Mouse (Mus musculus) heart, embryonic 10.5 days (tissue): ENCODE measurements around the gene Mdm1. TPM values are rescaled to one million over a fixed set of nuclear protein-coding genes. Genes with fewer than 3 reads are reported as not detected.
A peak's percentile ranks its signal among the peaks of the same experiment; 100 is the strongest.
"Not testable (repeated sequence)": the region's sequence is repeated elsewhere in the genome, so short reads cannot be mapped to it uniquely, and the experiment has no call there.

Experiments used
- DNase-seq: peaks from one replicate; pipeline ENCODE4 v3.0.0-alpha.2; 2017; ENCODE audit warnings: low spot score
- H3K27ac ChIP-seq: fragments of 300-500 bp; sonication (generic); 2 replicates; pipeline ENCODE4 v1.5.1; 2016; ENCODE audit warnings: mild to moderate bottlenecking
- H3K27me3 ChIP-seq: fragments of 300-500 bp; sonication (generic); 2 replicates; pipeline ENCODE4 v1.6.1; 2016; ENCODE audit warnings: mild to moderate bottlenecking; ENCODE audit not compliant: poor library complexity, insufficient read depth, severe bottlenecking
- H3K36me3 ChIP-seq: fragments of 300-500 bp; sonication (generic); 2 replicates; pipeline ENCODE4 v1.6.1; 2016; ENCODE audit warnings: mild to moderate bottlenecking, moderate library complexity
- H3K4me1 ChIP-seq: fragments of 300-500 bp; sonication (generic); 2 replicates; pipeline ENCODE4 v1.6.1; 2016; ENCODE audit warnings: mild to moderate bottlenecking
- H3K4me3 ChIP-seq: fragments of 300-500 bp; sonication (generic); 2 replicates; pipeline ENCODE4 v1.5.1; 2016; ENCODE audit warnings: mild to moderate bottlenecking, moderate library complexity
- H3K9me3 ChIP-seq: fragments of 300-500 bp; sonication (generic); 2 replicates; pipeline ENCODE4 v1.6.1; 2016; ENCODE audit warnings: mild to moderate bottlenecking, moderate library complexity
- WGBS: fragments of 180-500 bp; shearing (Covaris S2); methylation state at CpG from one replicate; pipeline ENCODE4 v1.1.7; 2016; 5-methylcytosine and 5-hydroxymethylcytosine counted together
- polyA plus RNA-seq: library from polyadenylated mRNA; unstranded; fragments of >200 nt; fragmentation: Nextera tagmentation; extraction: Ambion mirVana; gene quantifications from 2 replicates; pipeline ENCODE4 v1.2.1, GENCODE M21; 2016

Gene Mdm1
- polyA plus RNA-seq, 1 experiment from 2014 or later = 28.7 TPM

DNA sequence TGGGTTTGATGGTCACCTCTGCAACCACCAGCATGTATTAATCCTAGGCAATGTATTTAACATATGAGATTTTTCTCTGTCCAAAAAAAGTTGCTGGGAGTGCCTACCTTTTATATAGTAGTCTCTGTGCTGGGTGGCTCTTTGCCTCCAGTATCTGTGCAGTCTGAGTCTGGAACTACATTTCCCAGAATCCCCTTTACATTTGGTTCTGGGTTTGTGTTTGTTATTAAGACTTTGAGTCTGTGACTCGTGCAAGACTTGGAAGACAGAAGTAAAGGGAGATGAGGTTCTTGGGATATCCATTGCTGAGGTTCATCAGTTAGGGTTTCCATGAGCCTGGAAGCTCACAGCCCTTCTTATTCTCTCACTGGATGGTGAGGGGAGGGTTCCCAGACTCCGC, 11.6 kb upstream of the Mdm1 start:
- Histone ChIP-seq H3K9me3 (no peaks in the 10 kb centered on the region), H3K4me1 (no peaks in the 10 kb centered on the region), H3K4me3 (no peak overlapping the region), H3K27ac (no peak overlapping the region), H3K27me3 (peaks cover 18% of the 10 kb centered on the region), H3K36me3 (no peaks in the 10 kb centered on the region)
- no peak for DNase-seq
- 51% methylated on average over 2 of the region's 2 CpGs for WGBS

DNA sequence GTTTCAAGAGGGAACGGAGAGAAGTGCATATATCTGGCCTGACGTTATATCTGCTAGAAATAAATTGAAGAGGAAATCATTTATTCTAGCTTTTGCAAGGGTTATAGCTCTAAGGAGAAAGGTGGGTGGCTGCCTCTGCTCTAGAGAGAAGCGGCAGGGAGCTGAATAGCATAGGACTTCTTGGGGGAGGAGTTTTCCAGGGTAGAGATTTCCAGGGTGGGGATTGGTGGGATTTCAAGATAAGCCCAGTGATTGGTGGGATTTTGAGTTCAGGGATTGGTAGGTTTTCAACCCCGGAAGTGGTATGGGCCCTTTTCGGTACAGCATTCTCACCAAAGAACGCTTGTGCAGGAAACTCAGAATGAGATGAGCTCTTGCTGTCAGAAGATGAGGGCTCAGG, 8.6 kb upstream of the Mdm1 start:
- Histone ChIP-seq H3K9me3 (no peaks in the 10 kb centered on the region), H3K27me3 (peaks cover 18% of the 10 kb centered on the region), H3K27ac (no peak overlapping the region), H3K36me3 (no peaks in the 10 kb centered on the region), H3K4me1 (no peaks in the 10 kb centered on the region), H3K4me3 (no peak overlapping the region)
- no peak for DNase-seq
- 63% methylated on average over 6 of the region's 6 CpGs for WGBS

DNA sequence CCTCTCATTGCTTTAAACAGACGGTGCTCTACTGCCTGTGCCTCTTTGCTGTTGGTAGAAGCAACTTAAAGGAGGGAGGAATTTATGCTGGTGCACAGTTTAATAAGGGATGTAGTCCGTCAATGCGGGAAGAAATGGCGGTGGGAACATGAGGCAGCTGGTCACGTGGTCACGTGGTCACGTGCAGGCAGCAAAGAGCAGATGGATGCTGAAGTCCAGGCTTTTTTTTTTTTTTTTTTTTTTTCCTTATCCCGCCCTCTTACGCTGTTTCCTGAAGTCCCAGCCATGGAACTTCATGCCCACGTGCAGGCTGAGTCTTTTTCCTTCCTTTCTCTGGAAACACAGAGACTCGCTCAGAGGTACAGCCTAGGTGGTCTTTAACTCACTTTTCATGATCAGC, 3.1 kb upstream of the Mdm1 start:
- no peak overlapping the region for H3K4me3 ChIP-seq
- no peaks in the 10 kb centered on the region for H3K36me3 ChIP-seq
- no peak overlapping the region for H3K27ac ChIP-seq
- no peak for DNase-seq
- H3K4me1 ChIP-seq = 0 out of 2 replicates have a peak, but pooled peaks cover 10% of the 10 kb centered on the region
- H3K27me3 ChIP-seq = no peaks in the 10 kb centered on the region
- H3K9me3 ChIP-seq = no peaks in the 10 kb centered on the region
- WGBS = 87% methylated on average over 11 of the region's 11 CpGs

DNA sequence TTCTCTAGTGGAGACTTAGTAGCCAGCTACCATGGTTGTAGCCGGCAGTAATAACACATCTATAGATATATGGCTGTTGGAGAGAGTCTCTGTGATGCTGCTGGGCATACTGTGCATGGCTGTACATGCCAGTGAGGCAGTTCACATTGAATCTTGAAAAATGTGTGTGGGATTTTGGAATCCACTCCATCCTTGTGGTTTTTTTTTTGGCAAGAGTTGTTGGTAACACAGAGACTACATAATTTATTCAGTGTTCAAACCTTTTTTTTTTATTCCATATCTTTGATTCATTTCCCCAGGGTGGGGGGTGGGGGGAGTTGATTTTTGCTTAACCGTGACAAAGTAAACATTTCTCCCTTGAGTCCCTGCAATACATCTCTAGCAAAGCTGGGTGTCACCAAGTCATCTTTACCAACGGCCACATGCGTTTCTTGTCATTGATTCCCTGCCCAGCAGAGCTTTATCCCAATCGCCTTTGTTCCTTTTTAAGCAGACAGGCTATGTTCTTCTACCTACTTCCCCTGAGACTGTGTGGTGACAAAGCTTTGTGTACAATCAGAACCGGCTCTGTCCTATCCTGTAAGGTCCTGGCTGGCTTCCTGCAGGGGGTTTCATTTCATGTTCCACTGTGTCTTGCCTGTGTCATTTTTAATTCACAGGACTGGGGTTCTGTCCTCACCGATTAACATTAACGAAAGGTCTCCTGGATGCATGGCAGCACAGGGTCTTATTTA, 1.6 kb upstream of the Mdm1 start:
- no peak for DNase-seq
- Histone ChIP-seq H3K9me3 (no peaks in the 10 kb centered on the region), H3K36me3 (peaks cover 4% of the 10 kb centered on the region; the same call in 1 of the 2 replicates), H3K27ac (no peak overlapping the region; the same call in 1 of the 2 replicates), H3K4me3 (no peak overlapping the region), H3K27me3 (no peaks in the 10 kb centered on the region), H3K4me1 (0 out of 2 replicates have a peak, but pooled peaks cover 10% of the 10 kb centered on the region)
- WGBS = 70% methylated on average over 8 of the region's 8 CpGs

DNA sequence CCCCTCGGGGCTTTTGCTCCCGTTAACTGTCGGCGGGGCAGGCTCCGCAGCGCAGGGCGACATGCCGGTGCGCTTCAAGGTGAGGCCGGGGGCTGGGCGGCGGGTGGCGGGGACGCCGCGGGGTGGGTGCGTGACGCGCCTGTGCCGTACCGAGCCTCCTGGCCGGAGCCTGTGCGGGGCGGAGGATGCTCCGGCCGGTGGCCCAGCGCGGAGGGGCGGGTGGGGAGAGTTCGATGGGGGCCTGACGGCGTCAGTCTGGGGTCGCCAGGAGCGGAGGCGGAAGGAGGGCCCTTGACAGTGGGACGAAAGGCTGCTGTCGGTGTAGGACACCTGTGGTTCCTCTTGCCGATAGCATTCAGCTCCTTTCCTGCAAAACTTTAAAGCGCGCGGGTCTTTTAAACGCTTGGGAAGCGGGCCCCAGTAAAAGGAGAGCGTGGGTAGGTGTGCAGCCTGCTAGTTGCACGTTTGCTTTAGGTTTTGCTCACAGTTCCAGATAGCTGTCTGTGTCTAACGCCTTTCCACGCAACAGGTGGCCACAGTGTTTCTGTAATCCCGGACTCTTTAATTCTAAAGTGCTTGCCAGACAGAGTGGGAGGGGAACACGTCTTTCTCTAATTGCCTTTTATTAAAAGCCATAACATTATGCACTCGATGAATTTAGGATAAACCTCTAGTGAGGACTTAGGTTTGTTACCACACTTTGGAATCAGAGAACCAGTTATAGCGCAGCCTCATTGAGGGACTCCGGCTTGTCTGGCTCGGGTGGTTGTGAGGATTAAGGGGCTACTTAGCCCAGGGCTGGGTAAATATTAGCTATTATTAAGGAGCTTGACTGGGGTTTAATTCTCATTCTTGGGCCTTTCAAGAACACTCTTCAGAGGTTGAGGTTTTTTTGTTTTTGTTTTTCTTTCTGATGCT, 532 bp downstream of the Mdm1 start:
- no peak for DNase-seq
- no peaks in the 10 kb centered on the region for H3K27me3 ChIP-seq
- 0 out of 2 replicates have a peak, but pooled peaks cover 10% of the 10 kb centered on the region for H3K4me1 ChIP-seq
- peak overlapping the region; percentile 92 for H3K4me3 ChIP-seq
- peak overlapping the region; percentile 85 for H3K27ac ChIP-seq
- WGBS = 4% methylated on average over 53 of the region's 53 CpGs
- H3K36me3 ChIP-seq = peaks cover 14% of the 10 kb centered on the region
- H3K9me3 ChIP-seq = no peaks in the 10 kb centered on the region

DNA sequence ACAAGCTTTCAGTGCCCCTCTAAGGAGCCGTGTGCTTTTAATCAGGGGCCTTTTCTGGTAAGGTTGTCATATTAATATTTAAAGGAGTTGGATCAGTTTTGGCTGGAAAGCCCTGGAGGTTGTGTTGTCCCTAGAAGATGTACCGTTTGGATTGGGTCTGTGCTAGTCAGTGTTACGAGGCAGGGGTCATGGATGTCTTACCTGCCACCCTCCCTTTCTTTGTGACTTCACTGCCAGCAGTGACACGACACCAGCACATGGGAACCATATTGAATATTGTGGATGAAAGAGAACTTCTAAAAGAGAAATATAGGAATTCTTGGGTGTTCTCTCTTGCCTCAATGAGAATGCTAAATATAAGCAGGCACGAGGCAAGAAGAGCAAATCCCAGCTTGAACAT, 7.8 kb downstream of the Mdm1 start:
- DNase-seq = no peak
- H3K27me3 ChIP-seq = no peaks in the 10 kb centered on the region
- 87% methylated on average over 5 of the region's 5 CpGs for WGBS
- H3K9me3 ChIP-seq = no peaks in the 10 kb centered on the region
- no peaks in the 10 kb centered on the region for H3K4me1 ChIP-seq
- peaks cover 46% of the 10 kb centered on the region for H3K36me3 ChIP-seq
- H3K27ac ChIP-seq = no peak overlapping the region
- no peak overlapping the region for H3K4me3 ChIP-seq

DNA sequence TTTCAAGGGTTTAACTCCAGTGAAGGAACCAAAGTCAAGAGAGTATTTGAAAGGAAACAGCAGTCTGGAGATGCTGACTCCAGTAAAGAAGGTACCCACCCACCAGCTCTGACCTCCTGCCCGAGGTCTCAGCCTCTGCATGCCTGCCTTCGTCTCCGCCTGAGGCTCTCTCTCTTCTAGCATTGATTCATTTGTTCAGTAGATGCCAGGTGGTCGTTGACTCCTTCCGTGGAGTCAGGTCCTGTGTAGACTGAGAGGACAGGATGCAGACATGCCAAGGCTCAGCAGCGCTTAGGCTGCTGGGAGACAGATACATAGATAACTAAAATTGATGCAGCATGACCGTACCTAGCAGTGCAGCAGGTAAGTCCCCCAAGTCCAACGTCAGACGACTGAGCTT, 9.3 kb downstream of the Mdm1 start:
- 85% methylated on average over 9 of the region's 9 CpGs for WGBS
- Histone ChIP-seq H3K4me3 (no peak overlapping the region), H3K36me3 (peaks cover 51% of the 10 kb centered on the region), H3K27ac (no peak overlapping the region), H3K9me3 (no peaks in the 10 kb centered on the region), H3K27me3 (no peaks in the 10 kb centered on the region), H3K4me1 (no peaks in the 10 kb centered on the region)
- DNase-seq = no peak

DNA sequence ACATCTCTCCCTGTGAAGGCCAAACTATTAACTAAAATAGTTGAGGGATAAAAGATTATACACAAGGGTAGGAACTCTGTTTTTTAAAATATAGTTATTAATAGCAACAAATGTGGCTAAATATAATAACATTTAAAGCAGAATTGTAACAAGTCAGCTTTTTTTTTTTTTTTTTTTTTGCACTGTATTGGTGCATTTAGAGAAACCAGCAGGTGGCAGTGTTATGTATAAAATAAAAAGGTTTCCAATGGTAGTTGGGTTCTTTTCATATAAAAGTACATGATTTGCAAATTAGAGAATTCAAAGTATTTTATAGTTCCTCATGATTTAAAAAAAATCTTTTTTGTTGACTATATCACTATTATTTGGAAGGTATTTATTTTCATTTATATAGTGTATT, 14.3 kb downstream of the Mdm1 start:
- DNase-seq = no peak
- Histone ChIP-seq H3K4me1 (no peaks in the 10 kb centered on the region), H3K9me3 (no peaks in the 10 kb centered on the region), H3K36me3 (peaks cover 60% of the 10 kb centered on the region), H3K4me3 (no peak overlapping the region), H3K27ac (no peak overlapping the region), H3K27me3 (no peaks in the 10 kb centered on the region)

DNA sequence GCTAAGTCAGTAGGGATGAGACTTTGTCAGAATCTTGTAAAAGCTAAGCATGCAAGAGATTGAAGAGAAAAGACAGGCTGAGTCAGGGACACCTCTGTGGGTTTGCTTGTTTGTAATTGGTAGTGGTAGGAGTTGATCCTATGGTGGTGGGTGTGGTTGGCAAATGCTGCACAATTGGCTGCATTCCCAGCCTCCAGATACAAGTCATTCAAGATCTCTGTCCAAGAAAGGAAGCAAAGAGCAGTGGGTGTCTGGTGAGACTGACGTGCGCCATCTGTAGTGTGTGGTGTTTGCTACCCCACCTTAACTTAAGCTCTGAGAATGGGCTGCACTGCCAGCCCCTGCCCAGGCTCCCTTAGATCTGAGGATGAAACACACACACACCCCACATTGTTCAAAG, 19.5 kb downstream of the Mdm1 start:
- Histone ChIP-seq H3K27me3 (no peaks in the 10 kb centered on the region), H3K4me3 (no peak overlapping the region), H3K9me3 (no peaks in the 10 kb centered on the region), H3K36me3 (peaks cover 72% of the 10 kb centered on the region), H3K27ac (no peak overlapping the region), H3K4me1 (no peaks in the 10 kb centered on the region)
- 93% methylated on average over 2 of the region's 2 CpGs for WGBS
- DNase-seq = no peak

DNA sequence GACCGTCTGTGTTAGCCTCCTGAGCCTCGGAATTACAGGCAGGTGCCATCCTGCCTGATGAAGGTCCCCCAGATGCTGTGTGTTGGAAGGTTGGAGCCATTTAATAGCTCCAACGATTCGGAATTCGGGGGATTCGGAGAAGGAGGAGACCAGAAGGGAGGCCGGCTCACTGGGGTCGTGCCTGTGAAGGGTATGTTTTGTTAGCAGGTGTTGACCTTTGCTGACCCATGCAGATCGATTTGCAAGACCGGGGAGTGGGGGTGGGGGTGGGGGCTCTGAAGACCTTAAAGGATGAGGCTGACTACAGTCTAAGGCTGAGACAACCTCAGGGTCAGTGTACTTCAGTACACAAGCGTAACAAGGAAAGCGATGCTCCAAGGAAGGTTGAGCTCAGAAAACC, 27.6 kb downstream of the Mdm1 start:
- no peaks in the 10 kb centered on the region for H3K27me3 ChIP-seq
- WGBS = 83% methylated on average over 12 of the region's 12 CpGs
- no peaks in the 10 kb centered on the region for H3K9me3 ChIP-seq
- no peak for DNase-seq
- H3K4me3 ChIP-seq = no peak overlapping the region
- no peaks in the 10 kb centered on the region for H3K4me1 ChIP-seq
- H3K36me3 ChIP-seq = peaks cover 29% of the 10 kb centered on the region
- no peak overlapping the region for H3K27ac ChIP-seq

DNA sequence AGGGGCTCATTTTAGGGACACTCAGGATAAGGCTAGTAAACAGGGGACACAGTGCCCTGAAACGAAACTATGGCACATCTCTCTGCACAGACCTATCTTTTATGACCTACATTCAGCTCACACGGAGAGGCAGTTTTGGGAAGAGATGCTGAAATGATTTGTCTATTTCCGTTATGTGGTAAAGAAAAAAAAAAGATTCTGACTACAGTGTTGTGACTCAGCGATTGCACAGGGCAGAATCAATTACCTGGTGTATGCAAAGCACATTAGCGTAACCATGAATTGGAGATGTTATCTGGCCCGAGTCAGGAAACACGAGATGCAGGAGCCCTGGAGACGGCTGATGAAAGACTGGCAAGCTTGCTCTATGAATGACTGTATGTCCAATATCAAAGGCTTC, 30.8 kb downstream of the Mdm1 start:
- no peak for DNase-seq
- 77% methylated on average over 8 of the region's 8 CpGs for WGBS

DNA sequence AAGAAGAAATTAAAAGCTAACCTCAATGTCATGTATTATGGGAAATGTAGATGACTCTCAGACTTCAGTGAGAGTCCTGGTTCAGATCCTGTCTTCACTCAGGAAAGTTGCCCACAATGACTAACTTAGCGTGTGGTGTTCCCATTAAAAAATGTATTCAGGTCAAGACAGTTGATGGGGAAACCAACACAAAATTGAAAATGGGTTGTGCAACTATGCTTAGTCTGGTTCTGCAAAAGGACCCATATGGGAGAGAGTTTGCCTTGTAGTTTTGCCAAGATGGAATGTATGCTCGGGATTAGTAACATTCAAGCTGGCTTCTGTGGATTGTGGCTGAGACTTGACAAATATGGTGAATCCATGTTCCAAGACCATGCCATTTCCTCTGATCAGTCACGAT, 31.3 kb downstream of the Mdm1 start:
- DNase-seq = no peak
- Histone ChIP-seq H3K36me3 (peaks cover 10% of the 10 kb centered on the region), H3K27me3 (no peaks in the 10 kb centered on the region), H3K4me3 (no peak overlapping the region), H3K27ac (no peak overlapping the region), H3K4me1 (no peaks in the 10 kb centered on the region), H3K9me3 (no peaks in the 10 kb centered on the region)
- 94% methylated on average over 3 of the region's 3 CpGs for WGBS

More for the DNA sequence above, 30.8 kb downstream of the Mdm1 start:
- H3K4me3 ChIP-seq = no peak overlapping the region
- no peak overlapping the region for H3K27ac ChIP-seq
- no peaks in the 10 kb centered on the region for H3K4me1 ChIP-seq
- H3K27me3 ChIP-seq = no peaks in the 10 kb centered on the region
- H3K36me3 ChIP-seq = peaks cover 10% of the 10 kb centered on the region
- no peaks in the 10 kb centered on the region for H3K9me3 ChIP-seq

DNA sequence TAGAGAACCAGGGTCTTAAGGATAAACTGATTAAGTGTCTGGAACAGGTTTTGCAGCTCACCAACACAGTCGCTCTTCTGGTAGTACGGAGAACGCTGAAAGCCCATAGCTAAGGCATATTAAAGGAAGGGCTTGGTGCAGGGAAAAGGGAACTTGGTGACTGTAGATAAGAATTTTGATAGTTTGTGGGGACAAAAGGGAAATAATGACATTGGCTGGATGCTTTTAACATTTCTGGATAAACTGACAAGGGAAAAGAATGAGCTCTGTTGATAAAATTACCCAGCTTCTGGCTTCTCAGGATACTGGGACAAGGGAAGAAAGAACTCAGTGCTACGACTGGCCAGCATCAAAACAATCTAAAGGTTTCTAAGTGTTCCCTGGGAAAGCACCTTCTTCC, 33.9 kb downstream of the Mdm1 start:
- peak; percentile 11 for DNase-seq
- H3K4me1 ChIP-seq, H3K36me3 ChIP-seq, H3K4me3 ChIP-seq, H3K27me3 ChIP-seq, H3K27ac ChIP-seq, H3K9me3 ChIP-seq: not testable (repeated sequence)
- WGBS = 62% methylated on average over 4 of the region's 4 CpGs
